Mouse (Mus musculus) left cerebral cortex, postnatal 14 days (tissue): ENCODE measurements around the gene Anks4b. TPM values are rescaled to one million over a fixed set of nuclear protein-coding genes. Genes with fewer than 3 reads are reported as not detected.

Source experiments
- DNase-seq, 2 experiments: peaks; one replicate each; pipeline ENCODE4 v3.0.0; 2021 to 2022; ENCODE audit warnings: low spot score in 2 of 2, mixed read lengths in 1 of 2
- intact Hi-C: fragments of 180-260 bp; cut with DNase I; formaldehyde crosslinking; loops from one replicate; pipeline ENCODE4 v1.15.1; 2025
- long read RNA-seq, 2 experiments: library from polyadenylated mRNA; stranded (forward); transcript quantifications; one replicate each; pipeline ENCODE4 v2.0.0; 2021
- total RNA-seq, 2 experiments: library from RNA; stranded (reverse); gene quantifications; 2 replicates each; pipeline ENCODE4 v1.2.3; 2021

Gene Anks4b
- total RNA-seq: under 1 TPM; 0.30 to 0.48 TPM
- long read RNA-seq, experiment 1: 0 reads
- long read RNA-seq, experiment 2: 0 reads

- DNase-seq: no peak
Observed at GRCm38 (mm10) chr7:120173603-120174244, at the start of gene Anks4b. Gene Anks4b, plus strand, starts transcription at chr7:120173858.

GRCm38 (mm10) chr7:120124844-120125243 lies 48.8 kb upstream of the Anks4b start:
- DNase-seq: peak; percentile 85 to 92
- intact Hi-C loops: loop anchor here (1.0 to 5.0 kb wide), 2 partner anchors 78 to 202 kb away; partner anchors contain the start of genes Abca14 and Abca15

More at GRCm38 (mm10) chr7:120173603-120174244, at the start of gene Anks4b:
- intact Hi-C loops: no loop called here

- intact Hi-C loops: no loop called here
- DNase-seq: no peak
Observed at GRCm38 (mm10) chr7:120126976-120127685, 46.5 kb upstream of the Anks4b start.

- intact Hi-C loops: no loop called here
- DNase-seq: no peak
Observed at GRCm38 (mm10) chr7:120127686-120128059, 46.0 kb upstream of the Anks4b start.

GRCm38 (mm10) chr7:120128951-120129350 lies 44.7 kb upstream of the Anks4b start:
- peak; percentile 58 to 85 for DNase-seq
- intact Hi-C loops: no loop called here

- DNase-seq: peak in 1 of 2 experiments; percentile 19
- intact Hi-C loops: no loop called here
Observed at GRCm38 (mm10) chr7:120142743-120143142, 30.9 kb upstream of the Anks4b start.

- no peak for DNase-seq
- intact Hi-C loops: no loop called here
Observed at GRCm38 (mm10) chr7:120145191-120145590, 28.5 kb upstream of the Anks4b start, which contains the start of gene Zp2. Gene Zp2, minus strand, starts transcription at chr7:120145291.

GRCm38 (mm10) chr7:120150257-120150656 lies 23.4 kb upstream of the Anks4b start:
- intact Hi-C loops: no loop called here
- DNase-seq: no peak

- intact Hi-C loops: no loop called here
- no peak for DNase-seq
Observed at GRCm38 (mm10) chr7:120150898-120151297, 22.8 kb upstream of the Anks4b start.

GRCm38 (mm10) chr7:120156841-120157409 lies 16.7 kb upstream of the Anks4b start:
- peak in 1 of 2 experiments; percentile 62 for DNase-seq
- intact Hi-C loops: no loop called here

GRCm38 (mm10) chr7:120157575-120158061 lies 16.0 kb upstream of the Anks4b start:
- intact Hi-C loops: no loop called here
- DNase-seq: peak; percentile 13 to 37

GRCm38 (mm10) chr7:120158121-120158613 lies 15.5 kb upstream of the Anks4b start:
- intact Hi-C loops: no loop called here
- DNase-seq: no peak

GRCm38 (mm10) chr7:120163581-120164251 lies 9.9 kb upstream of the Anks4b start:
- DNase-seq: no peak
- intact Hi-C loops: no loop called here

- intact Hi-C loops: no loop called here
- DNase-seq: no peak
Observed at GRCm38 (mm10) chr7:120172188-120172700, 1.4 kb upstream of the Anks4b start.

- intact Hi-C loops: no loop called here
- no peak for DNase-seq
Observed at GRCm38 (mm10) chr7:120174723-120175504, 1.3 kb downstream of the Anks4b start.

- intact Hi-C loops: no loop called here
- DNase-seq: no peak
Observed at GRCm38 (mm10) chr7:120177611-120178010, 4.0 kb downstream of the Anks4b start.

GRCm38 (mm10) chr7:120178935-120179334 lies 5.3 kb downstream of the Anks4b start:
- intact Hi-C loops: no loop called here
- DNase-seq: no peak

GRCm38 (mm10) chr7:120180547-120180946 lies 6.9 kb downstream of the Anks4b start:
- no peak for DNase-seq
- intact Hi-C loops: no loop called here
